Mouse (Mus musculus) heart, postnatal 0 days (tissue): ENCODE measurements around the gene Mef2d. TPM values are rescaled to one million over a fixed set of nuclear protein-coding genes. Genes with fewer than 3 reads are reported as not detected.

Experiments
- ATAC-seq: fragments of 200-750 bp; cut with Nextera tagmentation; 2 replicates; pipeline ENCODE4 v1.8.0; 2017; ENCODE audit warnings: low read depth, moderate number of reproducible peaks, moderate library complexity; ENCODE audit not compliant: insufficient read depth
- DNase-seq: peaks from one replicate; pipeline ENCODE4 v3.0.0-alpha.2; 2016; ENCODE audit warnings: low spot score
- H3K27ac ChIP-seq: fragments of 300-500 bp; sonication (generic); 2 replicates; pipeline ENCODE4 v1.5.1; 2014; ENCODE audit warnings: low read depth, mild to moderate bottlenecking
- H3K27me3 ChIP-seq: fragments of 300-500 bp; sonication (generic); 2 replicates; pipeline ENCODE4 v1.6.1; 2014; ENCODE audit warnings: low read length, mixed read lengths; ENCODE audit not compliant: control insufficient read depth, insufficient read depth
- H3K36me3 ChIP-seq: fragments of 300-500 bp; sonication (generic); replicated peaks from 2 replicates; pipeline ENCODE4 v1.6.1; 2014; ENCODE audit warnings: low read length, mixed read lengths; ENCODE audit not compliant: control insufficient read depth, insufficient read depth
- H3K4me1 ChIP-seq: fragments of 300-500 bp; sonication (generic); 2 replicates; pipeline ENCODE4 v1.6.1; 2014; ENCODE audit warnings: antibody characterized with exemption; ENCODE audit not compliant: control insufficient read depth, insufficient read depth
- H3K4me2 ChIP-seq: fragments of 300-500 bp; sonication (generic); 2 replicates; pipeline ENCODE4 v1.6.1; 2014; ENCODE audit warnings: low read depth, mild to moderate bottlenecking, low read length, moderate library complexity
- H3K4me3 ChIP-seq: fragments of 300-500 bp; sonication (generic); 2 replicates; pipeline ENCODE4 v1.5.1; 2014; ENCODE audit warnings: low read depth, low read length
- H3K9ac ChIP-seq: fragments of 300-500 bp; sonication (generic); replicated peaks from 2 replicates; pipeline ENCODE4 v1.6.1; 2014; ENCODE audit warnings: low read depth, low read length, mixed read lengths
- H3K9me3 ChIP-seq: fragments of 300-500 bp; sonication (generic); replicated peaks from 2 replicates; pipeline ENCODE4 v1.6.1; 2016; ENCODE audit warnings: low read length; ENCODE audit not compliant: control insufficient read depth
- CTCF ChIP-seq: IDR thresholded peaks from 2 replicates; pipeline ENCODE4 v1.5.1; 2016; ENCODE audit warnings: antibody characterized with exemption, control low read depth, low read depth
- EP300 ChIP-seq: IDR thresholded peaks from 2 replicates; pipeline ENCODE4 v1.6.1; 2016; ENCODE audit warnings: antibody characterized with exemption, low read depth
- WGBS: fragments of 180-500 bp; shearing (Covaris S2); extraction: QIAGEN DNeasy Blood & Tissue Kit; methylation state at CpG from one replicate; pipeline ENCODE4 v1.1.7; 2014; 5-methylcytosine and 5-hydroxymethylcytosine counted together
- polyA plus RNA-seq: library from polyadenylated mRNA; unstranded; fragments of >200 nt; fragmentation: Nextera tagmentation; extraction: Ambion mirVana; gene quantifications from 2 replicates; pipeline ENCODE4 v1.2.1, GENCODE M21; 2015
- total RNA-seq: library from RNA; depleted of rRNA; stranded (reverse); fragments of >200 nt; gene quantifications from 2 replicates; pipeline ENCODE4 v1.2.3, GENCODE M21; 2014; ENCODE audit warnings: low replicate concordance

Mef2d gene
- total and polyA plus RNA-seq, 2 experiments from 2014 or later: 30.0 to 70.8 TPM

GRCm38 (mm10) chr3:88140178-88140902 is 1.8 kb upstream of the Mef2d start:
- H3K36me3 ChIP-seq: no peaks in the 10 kb centered on the region
- peak overlapping the region; percentile 95 for H3K4me2 ChIP-seq
- peak overlapping the region; percentile 84 for H3K9ac ChIP-seq
- TF ChIP-seq EP300 (0 out of 2 replicates have a peak, but pooled peaks have one; percentile 50), CTCF (no peak)
- H3K9me3 ChIP-seq: no peaks in the 10 kb centered on the region
- DNase-seq (peak; percentile 78), ATAC-seq (no peak)
- WGBS: 6% methylated on average over 11 of the region's 11 CpGs
- peaks cover 48% of the 10 kb centered on the region for H3K4me1 ChIP-seq
- peak overlapping the region; percentile 99 for H3K27ac ChIP-seq
- H3K4me3 ChIP-seq: peak overlapping the region; percentile 83; the same call in 1 of the 2 replicates
- H3K27me3 ChIP-seq: no peaks in the 10 kb centered on the region

DNA sequence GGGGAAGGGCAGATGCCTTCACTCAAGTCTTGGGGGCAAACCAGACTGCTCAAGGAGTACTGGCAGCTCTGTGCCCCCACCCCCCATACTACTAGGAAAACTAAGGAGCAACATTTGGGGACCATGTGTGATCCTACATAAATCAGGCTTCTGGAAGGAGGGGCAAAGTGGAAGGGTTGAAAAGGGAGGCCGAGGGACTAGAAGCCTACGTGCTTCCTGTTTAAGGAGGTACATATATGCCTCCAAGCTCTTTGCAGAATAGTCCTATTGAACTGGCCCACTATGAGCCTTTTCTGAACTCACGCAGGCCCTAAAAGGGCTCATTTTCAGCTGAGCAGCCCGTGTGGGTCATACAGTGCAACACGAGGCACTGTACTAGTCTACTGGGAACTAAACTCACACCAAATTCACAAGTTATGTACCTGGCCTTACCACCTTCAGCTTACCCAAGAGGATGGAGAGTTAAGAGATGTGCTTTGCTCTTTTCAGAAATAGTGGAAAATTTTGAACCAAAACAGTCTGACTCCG is 1.2 kb upstream of the Mef2d start:
- H3K9ac ChIP-seq: peak overlapping the region; percentile 84; the same call in 1 of the 2 replicates
- ATAC-seq: no peak

GRCm38 (mm10) chr3:88141439-88141786 is 759 bp upstream of the Mef2d start:
- Histone ChIP-seq H3K9me3 (no peaks in the 10 kb centered on the region), H3K36me3 (no peaks in the 10 kb centered on the region), H3K9ac (peak overlapping the region; percentile 84; the same call in 1 of the 2 replicates), H3K27me3 (no peaks in the 10 kb centered on the region), H3K27ac (peak overlapping the region; percentile 99), H3K4me2 (peak overlapping the region; percentile 95), H3K4me1 (peaks cover 58% of the 10 kb centered on the region), H3K4me3 (peak overlapping the region; percentile 83)
- TF ChIP-seq CTCF (no peak), EP300 (no peak)
- DNase-seq (no peak), ATAC-seq (no peak)
- 8% methylated on average over 9 of the region's 9 CpGs for WGBS

More for the DNA sequence above, 1.2 kb upstream of the Mef2d start:
- Histone ChIP-seq H3K4me3 (peak overlapping the region; percentile 83; the same call in 1 of the 2 replicates), H3K27ac (peak overlapping the region; percentile 99), H3K4me1 (peaks cover 54% of the 10 kb centered on the region), H3K4me2 (peak overlapping the region; percentile 95), H3K9me3 (no peaks in the 10 kb centered on the region), H3K27me3 (no peaks in the 10 kb centered on the region), H3K36me3 (no peaks in the 10 kb centered on the region)
- WGBS: 21% methylated on average over 6 of the region's 6 CpGs
- no peak for DNase-seq
- TF ChIP-seq CTCF: no peak
- TF ChIP-seq EP300: no peak

DNA sequence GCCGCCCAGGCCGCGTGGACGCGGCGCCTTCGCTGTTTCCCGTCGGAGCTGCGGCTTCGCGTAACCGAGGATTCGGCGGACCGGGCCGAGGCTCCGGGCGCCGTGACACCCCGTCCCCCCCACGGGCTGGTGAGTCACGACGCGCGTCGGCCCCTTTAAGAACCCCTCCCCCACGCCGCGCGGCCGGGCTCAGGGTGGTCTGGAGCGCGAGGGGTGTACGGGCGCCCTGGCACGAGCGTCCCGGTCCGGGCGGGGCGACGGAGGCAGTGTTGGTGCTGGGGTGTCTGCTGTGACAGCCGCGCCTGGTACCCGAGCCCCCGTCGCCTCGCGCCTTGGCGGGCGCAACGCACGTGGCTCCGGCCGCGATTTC is 359 bp downstream of the Mef2d start:
- peak overlapping the region; percentile 83 for H3K4me3 ChIP-seq
- peaks cover 68% of the 10 kb centered on the region for H3K4me1 ChIP-seq
- peak overlapping the region; percentile 84 for H3K9ac ChIP-seq
- H3K27ac ChIP-seq: peak overlapping the region; percentile 99
- peak; percentile 25 for ATAC-seq
- no peaks in the 10 kb centered on the region for H3K27me3 ChIP-seq
- peak overlapping the region; percentile 95 for H3K4me2 ChIP-seq
- H3K36me3 ChIP-seq: no peaks in the 10 kb centered on the region
- no peaks in the 10 kb centered on the region for H3K9me3 ChIP-seq
- WGBS: 0% methylated on average over 44 of the region's 57 CpGs
- DNase-seq: no peak
- no peak for TF ChIP-seq EP300
- TF ChIP-seq CTCF: no peak

DNA sequence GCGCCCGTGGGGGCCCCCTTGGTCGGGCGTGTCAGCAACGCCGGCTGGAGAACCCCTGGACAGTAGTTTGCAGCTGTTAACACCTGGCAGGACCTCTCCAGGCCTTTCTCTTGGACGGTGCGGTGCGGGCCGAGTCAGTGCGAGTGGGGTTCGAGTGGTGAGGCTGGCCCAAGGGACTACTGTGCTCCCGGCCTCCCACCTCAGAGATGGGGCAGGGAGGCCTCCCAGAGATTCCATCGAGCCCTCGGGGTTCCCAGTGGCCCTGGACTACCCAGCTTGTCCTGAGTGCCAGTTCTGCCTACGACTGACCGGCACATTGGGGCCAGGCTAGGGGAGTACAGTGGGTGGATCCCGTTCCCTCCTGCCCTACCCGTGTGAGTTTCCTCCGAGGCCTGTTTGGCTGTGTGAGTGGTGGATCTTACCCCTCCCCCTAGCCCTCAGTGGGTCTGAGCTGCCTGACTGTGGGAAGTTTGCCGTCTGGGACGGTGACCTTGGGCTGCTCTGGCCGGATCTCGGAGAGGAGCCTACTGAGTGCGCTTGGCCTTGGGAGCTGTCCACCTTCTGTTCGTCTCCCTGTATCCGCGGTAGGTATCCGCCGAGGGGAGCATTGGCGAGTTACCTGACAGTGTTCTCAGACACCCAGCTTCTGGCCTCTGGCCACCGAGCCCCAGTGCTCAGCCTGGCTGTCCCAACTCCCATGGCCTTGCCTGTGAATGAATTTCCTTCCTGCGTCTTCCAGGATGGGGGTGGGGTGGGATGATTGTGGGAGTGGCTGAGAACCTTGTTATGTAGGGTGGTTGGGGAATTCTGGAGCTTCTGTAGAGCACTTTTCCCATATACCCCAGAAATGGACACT is 972 bp downstream of the Mef2d start:
- peak; percentile 6 for ATAC-seq
- WGBS: under 1% methylated on average over 31 of the region's 33 CpGs

More for the DNA sequence above, 972 bp downstream of the Mef2d start:
- peak overlapping the region; percentile 99 for H3K27ac ChIP-seq
- peak; percentile 56 for DNase-seq
- H3K4me3 ChIP-seq: peak overlapping the region; percentile 83
- peak; percentile 53 for TF ChIP-seq EP300
- no peak for TF ChIP-seq CTCF
- no peaks in the 10 kb centered on the region for H3K27me3 ChIP-seq
- no peaks in the 10 kb centered on the region for H3K9me3 ChIP-seq
- H3K9ac ChIP-seq: peak overlapping the region; percentile 84
- peak overlapping the region; percentile 95 for H3K4me2 ChIP-seq
- peaks cover 68% of the 10 kb centered on the region for H3K4me1 ChIP-seq
- no peaks in the 10 kb centered on the region for H3K36me3 ChIP-seq
